ENCODE assay signal across 10 mouse cellular contexts in genomic region chr13:111978675-111979020, GRCm38 (mm10).
DNase-seq lines count a peak whose midpoint lies in the region; ATAC-seq and TF ChIP-seq lines count a peak whose summit lies in the region.
"Had no signal": no experiment of that assay in that cellular context is flagged by ENCODE, and none has a peak within 500 bp of the region (broad histone marks: within the 10 kb centered on the region; RNA-seq: fewer than 3 reads in every experiment).

No protein-coding gene starts in this region.

- no peaks in the 10 kb centered on the region for H3K9me3 ChIP-seq in heart, postnatal 0 days (replicated peaks; ENCODE audit: control insufficient read depth, low read length)
- H3K9me3 ChIP-seq in stomach, embryonic 16.5 days (replicated peaks; ENCODE audit: control insufficient read depth, low read length), result peaks cover 3% of the 10 kb centered on the region; the same call in 1 of the 2 replicates

- no peak for TF ChIP-seq EP300 in heart, postnatal 0 days (IDR thresholded peaks at IDR 0.05; ENCODE audit: low read depth)

- TF ChIP-seq CTCF in heart, postnatal 0 days (IDR thresholded peaks at IDR 0.05; ENCODE audit: low read depth), result no peak

- peak overlapping the region; percentile 43; the same call in 1 of the 2 replicates for H3K27ac ChIP-seq in heart, postnatal 0 days (ENCODE audit: low read depth)
- H3K27ac ChIP-seq in stomach, embryonic 16.5 days (ENCODE audit: low read length), result peak overlapping the region; percentile 5; the same call in 1 of the 2 replicates
- H3K27ac ChIP-seq: limb, embryonic 12.5 days; midbrain, embryonic 13.5 days had no signal

- H3K4me3 ChIP-seq in heart, postnatal 0 days (ENCODE audit: low read depth, low read length), result no peak overlapping the region
- H3K4me3 ChIP-seq in stomach, embryonic 16.5 days (replicated peaks; ENCODE audit: low read length), result no peak overlapping the region
- H3K4me3 ChIP-seq: limb, embryonic 12.5 days; midbrain, embryonic 13.5 days had no signal

- H3K4me1 ChIP-seq in heart, postnatal 0 days (ENCODE audit: control insufficient read depth, insufficient read depth), result peaks cover 20% of the 10 kb centered on the region; the same call in 1 of the 2 replicates
- peaks cover 22% of the 10 kb centered on the region for H3K4me1 ChIP-seq in stomach, embryonic 16.5 days (ENCODE audit: control insufficient read depth, insufficient read depth, low read length)

- H3K27me3 ChIP-seq in heart, postnatal 0 days (ENCODE audit: control insufficient read depth, insufficient read depth, low read length), result no peaks in the 10 kb centered on the region
- H3K27me3 ChIP-seq in stomach, embryonic 16.5 days (ENCODE audit: control insufficient read depth, insufficient read depth, low read length), result no peaks in the 10 kb centered on the region
- H3K27me3 ChIP-seq: limb, embryonic 12.5 days; midbrain, embryonic 13.5 days had no signal

- no peak for ATAC-seq in heart, postnatal 0 days (ENCODE audit: insufficient read depth, low read depth)
- ATAC-seq in stomach, embryonic 16.5 days (ENCODE audit: insufficient read depth, low FRiP score), result no peak; the same call in 1 of the 2 replicates
- ATAC-seq: midbrain, embryonic 13.5 days had no signal

- H3K4me2 ChIP-seq in heart, postnatal 0 days (ENCODE audit: low read depth, low read length), result peak overlapping the region; percentile 49
- peak overlapping the region; percentile 36 for H3K4me2 ChIP-seq in stomach, embryonic 16.5 days (ENCODE audit: low read depth, low read length)
- H3K4me2 ChIP-seq: midbrain, embryonic 13.5 days had no signal

- no peak for DNase-seq in heart, postnatal 0 days (ENCODE audit: low spot score)
- DNase-seq in heart, postnatal 10 days, result no peak
- peak; percentile 32 for DNase-seq in ovary, adult 18-20 months (ENCODE audit: low spot score)
- no peak for DNase-seq in ovary, postnatal 14 days (ENCODE audit: low spot score)
- peak; percentile 72 for DNase-seq in kidney, adult 11 months
- no peak for DNase-seq in retina, postnatal 1 day
- no peak for DNase-seq in natural killer cell, adult 2 months (ENCODE audit: low spot score in 2 of 2)

- WGBS in heart, postnatal 0 days, result 62% methylated on average over 5 of the region's 5 CpGs
- 47% methylated on average over 5 of the region's 5 CpGs for WGBS in stomach, embryonic 16.5 days

- intact Hi-C loops in heart, postnatal 10 days (cut with DNase I), result no loop called here

- H3K36me3 ChIP-seq in heart, postnatal 0 days (replicated peaks; ENCODE audit: control insufficient read depth, insufficient read depth, low read length), result no peaks in the 10 kb centered on the region
- H3K36me3 ChIP-seq in stomach, embryonic 16.5 days (ENCODE audit: control insufficient read depth, insufficient read depth, low read length), result no peaks in the 10 kb centered on the region
- H3K36me3 ChIP-seq: limb, embryonic 12.5 days; midbrain, embryonic 13.5 days had no signal

- 0 out of 2 replicates have a peak overlapping the region, but pooled peaks have one; percentile 23 for H3K9ac ChIP-seq in heart, postnatal 0 days (replicated peaks; ENCODE audit: low read depth, low read length)
- no peak overlapping the region for H3K9ac ChIP-seq in stomach, embryonic 16.5 days (ENCODE audit: low read length)
- H3K9ac ChIP-seq: limb, embryonic 12.5 days; midbrain, embryonic 13.5 days had no signal

Comparison
In these comparisons a context has a peak if more than half of its experiments do, and no peak if none do; other contexts are left out.
1. DNase-seq: peak in ovary, adult 18-20 months (single experiment) and kidney, adult 11 months (single experiment); none in heart, postnatal 0 days (single experiment), heart, postnatal 10 days (0 of 2), ovary, postnatal 14 days (single experiment), retina, postnatal 1 day (single experiment) and natural killer cell, adult 2 months (0 of 2).